Mouse (Mus musculus) megakaryocyte progenitor cell, adult 5-6 weeks (primary cell): ENCODE measurements around the gene Gbp9. TPM values are rescaled to one million over a fixed set of nuclear protein-coding genes. Genes with fewer than 3 reads are reported as not detected.
"Not testable (repeated sequence)": the region's sequence is repeated elsewhere in the genome, so short reads cannot be mapped to it uniquely, and the experiment has no call there.

Source experiments
- ATAC-seq: replicated peaks from 2 replicates; pipeline ENCODE4 v1.8.0; 2016; ENCODE audit warnings: mild to moderate bottlenecking, moderate TSS enrichment, inconsistent platforms; ENCODE audit not compliant: poor library complexity
- total RNA-seq, 2 experiments: library from RNA; stranded (forward) in 1 of 2; stranded (reverse) in 1 of 2; fragments of 157-497, 149-512 nt in 1 of 2; fragments of 200-1000 nt in 1 of 2; gene quantifications; 2 replicates each; pipeline versions ENCODE4 v1.2.3 to v1.2.4; 2015 to 2017

Gbp9 gene
- 0.12 and 0.15 TPM in 2 replicates for total RNA-seq (2015)
- total RNA-seq (2017) = 0.08 and 1.1 TPM in 2 replicates

- peak; percentile 79 for ATAC-seq
Observed at GRCm38 (mm10) chr5:105139409-105140088, at the start of gene Gbp9, which contains the start of the genes Gbp8 and Gbp4. Gbp9 (minus strand) TSS chr5:105139539. Gbp8 (minus strand) TSS chr5:105139540. Gbp4 (minus strand) TSS chr5:105139586.

GRCm38 (mm10) chr5:105181446-105181845 is 42.1 kb upstream of the Gbp9 start:
- no peak for ATAC-seq

- ATAC-seq = no peak
Observed at GRCm38 (mm10) chr5:105156582-105156981, 17.2 kb upstream of the Gbp9 start.

- no peak for ATAC-seq
Observed at GRCm38 (mm10) chr5:105154049-105154448, 14.7 kb upstream of the Gbp9 start.

- ATAC-seq = peak; percentile 60
Observed at GRCm38 (mm10) chr5:105148062-105148461, 8.7 kb upstream of the Gbp9 start.

GRCm38 (mm10) chr5:105146447-105146846 is 7.1 kb upstream of the Gbp9 start:
- ATAC-seq = no peak

GRCm38 (mm10) chr5:105145731-105146130 is 6.4 kb upstream of the Gbp9 start:
- ATAC-seq = 0 out of 2 replicates have a peak, but pooled peaks have one; percentile 31

- not testable (repeated sequence) for ATAC-seq
Observed at GRCm38 (mm10) chr5:105140089-105140810, 911 bp upstream of the Gbp9 start.

- no peak for ATAC-seq
Observed at GRCm38 (mm10) chr5:105138906-105139305, 433 bp downstream of the Gbp9 start.

- not testable (repeated sequence) for ATAC-seq
Observed at GRCm38 (mm10) chr5:105136706-105137304, 2.5 kb downstream of the Gbp9 start.

GRCm38 (mm10) chr5:105121731-105122130 is 17.6 kb downstream of the Gbp9 start:
- not testable (repeated sequence) for ATAC-seq

GRCm38 (mm10) chr5:105115740-105116139 is 23.6 kb downstream of the Gbp9 start:
- no peak for ATAC-seq

GRCm38 (mm10) chr5:105114696-105115095 is 24.6 kb downstream of the Gbp9 start:
- ATAC-seq = no peak

- ATAC-seq = no peak
Observed at GRCm38 (mm10) chr5:105113656-105114055, 25.7 kb downstream of the Gbp9 start.

GRCm38 (mm10) chr5:105110271-105110852 is 29.0 kb downstream of the Gbp9 start:
- ATAC-seq = peak; percentile 90

GRCm38 (mm10) chr5:105109775-105110174 is 29.6 kb downstream of the Gbp9 start:
- ATAC-seq = peak; percentile 19; the same call in 1 of the 2 replicates

- peak; percentile 23; the same call in 1 of the 2 replicates for ATAC-seq
Observed at GRCm38 (mm10) chr5:105105689-105106088, 33.6 kb downstream of the Gbp9 start.

GRCm38 (mm10) chr5:105081900-105082299 is 57.4 kb downstream of the Gbp9 start:
- ATAC-seq = no peak

GRCm38 (mm10) chr5:105068356-105068755 is 71.0 kb downstream of the Gbp9 start:
- ATAC-seq = not testable (repeated sequence)

GRCm38 (mm10) chr5:105064443-105064842 is 74.9 kb downstream of the Gbp9 start:
- peak; percentile 54 for ATAC-seq

GRCm38 (mm10) chr5:105063321-105063720 is 76.0 kb downstream of the Gbp9 start:
- no peak for ATAC-seq
